Mouse (Mus musculus): Measurements from ENCODE around the gene Prkce.
A peak's percentile ranks its signal among the peaks of the same experiment; 100 is the strongest.

Prkce gene

DNA sequence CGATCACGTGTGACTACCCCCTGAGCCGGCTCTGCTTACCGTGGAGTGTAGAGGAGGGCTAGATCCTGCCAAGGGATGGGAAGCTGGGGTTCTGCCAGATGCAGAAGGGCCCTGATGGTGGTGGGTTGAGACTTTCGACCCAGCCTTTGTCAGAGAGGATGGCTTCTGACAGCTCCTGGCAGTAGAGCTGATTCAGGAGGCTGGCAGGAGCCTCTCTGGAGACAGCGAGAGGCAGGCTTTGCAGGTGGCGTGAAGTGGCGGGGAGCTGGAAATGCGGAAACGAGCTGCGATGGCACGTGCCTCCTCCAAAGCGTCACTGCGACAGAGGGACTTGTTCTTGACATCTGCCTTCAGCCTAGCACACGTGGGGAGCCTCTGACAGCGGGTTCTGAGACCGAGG lies 250.7 kb downstream of the Prkce start:
- DNase-seq = no peak

GRCm38 (mm10) chr17:86419199-86419598 lies 251.6 kb downstream of the Prkce start:
- DNase-seq = no peak

DNA sequence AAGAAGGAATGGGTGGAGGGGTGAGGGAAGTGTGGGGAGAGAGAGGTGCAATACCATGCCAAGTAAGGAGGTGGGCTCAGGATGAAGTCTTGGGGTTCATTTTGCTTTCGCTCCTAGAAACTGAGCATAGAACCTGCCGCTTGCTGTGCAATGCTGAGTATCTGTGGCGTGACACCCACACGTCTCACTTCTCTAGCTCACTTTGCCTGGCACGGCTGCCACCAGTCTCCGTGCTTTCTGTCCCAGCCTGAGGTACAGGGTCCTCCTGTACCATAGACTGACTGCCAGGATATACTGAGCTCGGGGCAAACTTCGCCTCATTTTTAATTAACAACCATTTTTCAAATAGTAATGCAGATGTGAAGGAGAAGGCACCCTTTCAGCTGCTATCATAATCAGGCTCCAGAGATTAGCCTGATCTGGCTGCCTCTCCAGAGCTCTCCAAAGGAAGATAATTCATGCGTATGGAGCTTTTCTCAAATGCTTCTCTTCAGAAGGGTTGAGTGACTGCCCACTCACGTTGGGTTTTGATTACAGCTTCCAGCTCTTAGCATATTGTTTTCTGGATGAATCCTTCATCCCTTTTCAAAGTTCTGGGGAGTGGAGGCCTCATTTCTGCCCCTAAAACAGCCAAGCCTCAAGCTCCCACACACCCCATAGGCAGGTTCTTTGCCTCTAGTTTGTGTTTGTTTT lies 253.2 kb downstream of the Prkce start:
- no peak for DNase-seq

DNA sequence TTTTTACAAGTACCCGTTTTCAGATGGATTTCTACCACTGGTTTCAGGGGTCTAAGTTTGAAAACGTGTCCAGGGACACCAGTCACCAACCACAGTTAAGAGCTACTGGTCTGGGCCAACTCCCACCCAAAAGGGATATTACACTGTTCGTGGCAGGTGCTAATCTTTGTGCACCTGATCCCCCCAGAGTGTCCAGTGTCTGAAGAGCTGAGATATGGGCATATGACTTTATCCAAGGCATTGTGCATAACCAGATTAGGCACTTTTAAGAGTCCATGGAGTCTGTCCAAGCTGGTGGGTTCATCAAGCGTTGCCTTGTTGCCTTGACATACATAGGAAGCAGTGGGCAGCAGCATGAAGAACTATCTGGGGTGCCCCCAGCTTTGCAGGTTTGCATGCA lies 254.4 kb downstream of the Prkce start:
- no peak for DNase-seq

DNA sequence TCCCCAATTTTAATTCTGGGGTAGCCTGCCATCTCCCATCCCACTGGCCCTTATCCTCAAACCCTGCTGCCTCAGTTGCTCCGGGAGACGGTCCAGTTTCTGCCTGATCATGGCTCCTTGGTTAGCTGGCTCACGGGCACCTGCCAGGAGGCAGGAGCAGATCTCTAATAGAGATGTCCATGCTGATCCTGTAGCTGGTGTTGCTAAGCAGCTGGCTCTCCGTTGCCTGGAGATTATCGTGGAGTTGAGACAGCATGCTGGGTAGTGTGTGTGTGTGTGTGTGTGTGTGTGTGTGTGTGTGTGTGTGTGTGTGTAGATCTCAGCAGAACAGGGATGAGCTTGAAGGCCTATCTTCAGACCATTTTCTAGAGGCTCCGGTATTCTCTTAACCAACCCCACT lies 262.3 kb downstream of the Prkce start:
- DNase-seq = no peak

GRCm38 (mm10) chr17:86433117-86433516 lies 265.5 kb downstream of the Prkce start:
- DNase-seq = no peak

DNA sequence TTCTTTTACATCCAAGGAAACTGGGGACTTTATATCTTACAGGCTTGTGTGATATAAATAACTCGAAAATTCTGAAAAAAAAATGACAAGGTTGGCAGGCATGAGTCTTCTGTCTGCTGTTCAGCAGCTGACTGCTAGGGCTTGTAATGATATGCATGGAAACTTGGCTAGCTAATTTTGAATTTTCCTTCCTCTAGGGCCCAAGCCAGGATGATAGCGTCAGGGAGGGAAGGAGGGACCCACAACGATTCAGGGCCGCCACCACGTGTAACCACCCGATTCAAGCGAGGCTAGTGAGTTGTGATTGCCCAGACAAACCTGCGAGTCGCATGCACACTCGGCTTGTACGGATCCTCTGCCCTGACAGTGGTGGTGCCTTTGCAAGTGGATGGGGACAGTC lies 266.2 kb downstream of the Prkce start:
- DNase-seq = no peak

DNA sequence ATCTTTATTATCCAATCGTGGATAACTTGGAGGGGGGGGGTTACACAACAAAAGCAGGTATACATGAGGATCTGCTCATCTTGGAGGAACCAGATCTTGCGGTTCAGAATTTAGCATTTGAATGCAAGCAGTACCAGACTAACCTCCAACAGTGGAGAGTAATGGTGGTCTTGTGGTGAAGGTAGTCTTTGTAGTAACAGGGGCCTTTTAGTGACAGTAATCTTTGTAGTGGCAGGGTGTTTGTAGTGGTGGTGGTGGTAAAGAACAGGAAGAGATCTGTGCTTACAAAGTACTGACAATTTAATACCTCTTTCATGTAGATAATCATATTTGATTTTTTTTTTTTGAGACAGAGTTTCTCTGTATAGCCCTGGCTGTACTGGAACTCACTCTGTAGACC lies 267.2 kb downstream of the Prkce start:
- DNase-seq = no peak

GRCm38 (mm10) chr17:86435570-86435969 lies 268.0 kb downstream of the Prkce start:
- no peak for DNase-seq

- no peak for DNase-seq
Measured at GRCm38 (mm10) chr17:86435984-86436383, 268.4 kb downstream of the Prkce start.

- no peak for DNase-seq
Measured at GRCm38 (mm10) chr17:86436583-86437370, 269.2 kb downstream of the Prkce start.

DNA sequence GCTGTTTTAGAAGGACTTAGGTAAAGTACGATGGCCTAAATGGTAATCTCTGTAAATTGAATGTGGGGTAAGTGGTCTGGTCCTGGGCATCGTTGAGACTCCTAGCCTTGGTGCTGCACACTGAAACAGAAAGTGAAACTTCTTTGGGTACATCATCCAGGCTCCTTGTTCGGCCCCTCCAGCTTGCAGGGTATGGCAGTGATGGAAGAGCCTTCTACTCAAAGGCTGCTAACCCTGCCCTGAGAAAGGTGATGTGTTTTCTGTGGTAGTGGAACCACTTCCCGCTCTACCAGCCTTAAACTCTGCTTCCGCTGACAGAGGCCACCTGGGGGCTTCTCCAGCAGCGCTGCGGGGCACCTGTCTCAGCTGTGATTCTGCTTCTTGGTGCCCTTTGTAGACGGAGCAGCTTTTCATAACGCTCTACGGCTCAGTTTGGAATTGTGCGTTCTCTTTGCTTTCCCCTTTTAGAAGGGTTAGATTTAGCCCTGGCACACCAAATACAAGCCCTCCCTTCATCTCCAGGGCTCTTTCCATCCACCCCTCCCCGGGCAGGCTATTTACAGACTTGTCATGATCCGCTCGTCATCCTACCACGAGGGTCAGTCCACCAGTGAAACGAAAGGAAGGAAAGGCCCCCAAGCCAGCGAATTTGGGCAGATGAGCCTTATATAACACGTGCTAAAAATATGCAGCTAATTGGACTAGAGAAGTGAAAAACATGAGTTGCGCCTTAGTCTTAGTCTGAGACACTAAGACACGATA lies 270.1 kb downstream of the Prkce start:
- peak in 1 of 2 experiments; percentile 19 for DNase-seq

DNA sequence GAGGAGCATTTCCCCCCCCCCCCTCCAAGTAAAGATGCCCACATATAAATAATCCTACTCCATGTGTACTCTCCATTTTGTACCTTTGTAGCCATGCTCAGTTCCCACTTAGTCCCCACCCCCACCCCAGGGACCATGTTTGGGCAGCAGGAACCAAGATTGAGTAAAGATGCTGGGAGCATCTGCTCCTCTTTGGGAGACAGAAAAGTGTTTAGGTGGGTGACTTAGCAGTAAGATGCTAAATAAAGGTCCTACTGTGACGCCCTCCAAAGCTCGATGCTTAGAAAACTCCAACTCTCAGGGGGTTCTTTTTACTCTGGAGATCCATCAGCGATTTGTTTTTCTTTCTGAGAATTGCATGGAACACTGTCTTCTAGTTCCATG lies 270.7 kb downstream of the Prkce start:
- DNase-seq = no peak

DNA sequence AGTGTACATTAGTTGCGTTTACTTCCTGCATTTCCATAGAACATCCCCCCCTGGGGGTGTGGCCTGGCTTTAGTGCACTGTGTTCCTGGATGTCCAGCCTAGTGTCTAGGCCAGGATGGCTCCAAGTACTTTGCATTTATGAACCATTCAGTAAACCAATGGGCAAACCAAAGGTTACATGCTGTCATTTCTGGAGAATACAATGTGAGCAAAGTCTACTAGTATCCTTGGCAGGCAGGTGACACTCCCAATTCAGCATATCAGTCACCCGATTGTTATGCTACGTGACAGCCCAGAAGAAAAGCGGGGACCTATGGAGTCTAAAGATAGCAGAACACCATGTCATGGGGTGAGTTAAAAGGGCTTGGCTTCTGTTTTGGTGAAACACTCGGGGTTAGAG lies 271.2 kb downstream of the Prkce start:
- DNase-seq = no peak

GRCm38 (mm10) chr17:86441098-86441497 lies 273.5 kb downstream of the Prkce start:
- DNase-seq = no peak

GRCm38 (mm10) chr17:86443886-86444285 lies 276.3 kb downstream of the Prkce start:
- DNase-seq = no peak

DNA sequence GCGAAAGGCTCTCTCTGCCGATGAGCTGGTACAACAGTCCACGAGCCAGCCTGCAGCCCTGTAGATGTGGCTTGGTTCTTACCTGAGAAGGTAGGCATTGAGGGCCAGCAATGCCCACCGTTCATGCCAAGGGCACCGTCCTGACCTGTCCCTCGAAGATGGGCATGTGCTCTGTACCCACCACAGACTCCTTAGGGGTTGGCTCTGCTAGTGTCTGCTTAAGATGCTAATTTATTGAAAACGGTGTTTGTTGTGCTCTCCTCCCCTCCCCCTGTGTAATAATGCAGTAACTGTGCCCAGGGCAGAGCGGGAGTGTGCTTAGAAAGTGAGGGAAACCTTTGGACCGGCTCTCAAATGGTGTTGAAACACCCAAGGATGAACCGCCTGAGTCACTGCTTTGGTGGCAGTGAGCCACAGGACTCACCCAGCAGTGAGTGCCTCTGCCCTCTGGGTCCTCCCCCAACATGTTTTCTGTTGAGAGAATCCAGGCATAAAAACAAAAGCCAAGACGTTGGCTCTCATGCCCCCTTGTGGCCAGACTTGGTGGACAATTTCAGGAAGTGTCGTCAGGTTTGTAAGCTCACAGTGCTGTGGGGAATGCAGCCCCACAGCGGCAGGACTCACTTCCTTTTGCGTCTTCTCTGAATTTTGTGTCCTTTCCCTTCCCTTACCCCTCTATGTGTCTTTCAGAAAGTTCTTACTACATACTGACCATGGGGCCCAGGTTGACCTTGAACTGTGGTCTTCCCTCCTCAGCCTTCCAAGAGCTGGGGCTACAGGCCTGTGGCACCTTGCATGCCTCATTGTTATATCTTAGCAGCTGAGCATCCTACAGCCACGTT lies 277.2 kb downstream of the Prkce start:
- DNase-seq = peak; percentile 93 to 95

DNA sequence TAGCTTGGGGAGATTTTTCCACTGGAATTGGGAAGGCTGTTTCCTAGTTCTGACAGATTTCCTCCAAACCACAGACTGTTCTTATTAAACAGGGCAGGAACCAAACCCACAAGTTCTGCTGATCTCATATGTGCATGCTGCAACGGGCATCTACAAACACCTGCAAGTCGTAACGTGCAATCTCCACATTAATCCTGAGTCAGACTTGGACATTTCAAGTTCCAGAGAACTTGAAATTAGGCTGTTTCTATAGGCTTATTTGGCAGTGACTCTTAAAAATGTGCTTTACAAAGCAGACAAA lies 277.8 kb downstream of the Prkce start:
- no peak for DNase-seq

DNA sequence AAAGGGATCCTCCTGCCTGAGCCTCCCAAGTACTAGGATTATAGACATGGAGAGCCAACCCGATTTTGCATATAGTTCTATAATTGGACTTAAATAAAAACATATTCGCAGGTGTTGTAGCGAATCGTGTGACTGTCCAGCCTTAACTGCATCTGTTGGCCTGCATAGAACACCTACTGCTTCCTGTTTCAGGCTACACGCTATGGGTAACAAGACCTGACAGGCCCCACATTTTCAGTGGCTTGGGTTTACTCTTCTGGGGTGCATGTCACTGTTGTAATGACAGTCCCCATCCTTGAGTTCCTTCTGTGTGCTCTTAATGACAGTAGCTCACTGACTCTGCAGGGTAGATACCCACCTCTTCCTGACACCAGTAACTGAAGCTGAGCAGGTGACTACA lies 278.3 kb downstream of the Prkce start:
- DNase-seq = no peak

DNA sequence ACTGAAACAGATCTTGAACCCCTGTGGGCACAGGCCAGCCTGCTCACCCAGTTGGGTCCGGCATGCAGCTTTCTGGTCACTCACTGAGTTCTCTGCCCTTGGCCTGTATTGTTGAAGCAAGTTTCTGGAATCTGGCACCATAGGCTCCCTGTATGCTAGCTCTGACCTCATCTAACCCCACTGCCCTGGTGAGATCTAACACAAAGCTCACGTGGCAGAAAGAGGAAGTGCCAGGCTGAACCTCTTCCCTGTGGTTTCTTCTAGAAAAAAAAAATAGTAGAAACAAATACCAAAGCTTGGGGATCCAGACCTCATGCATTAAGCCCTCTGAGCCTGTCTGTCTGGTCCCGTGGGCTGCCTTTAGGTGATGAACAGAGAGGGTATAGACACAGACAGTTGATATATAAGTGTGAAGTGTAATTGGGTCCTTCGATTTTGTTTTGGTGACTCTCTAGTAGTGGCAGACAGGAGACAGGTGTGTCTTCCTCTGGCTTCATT lies 279.6 kb downstream of the Prkce start:
- peak in 1 of 2 experiments; percentile 33 for DNase-seq

- DNase-seq = no peak
Measured at GRCm38 (mm10) chr17:86452934-86453333, 285.3 kb downstream of the Prkce start.

DNA sequence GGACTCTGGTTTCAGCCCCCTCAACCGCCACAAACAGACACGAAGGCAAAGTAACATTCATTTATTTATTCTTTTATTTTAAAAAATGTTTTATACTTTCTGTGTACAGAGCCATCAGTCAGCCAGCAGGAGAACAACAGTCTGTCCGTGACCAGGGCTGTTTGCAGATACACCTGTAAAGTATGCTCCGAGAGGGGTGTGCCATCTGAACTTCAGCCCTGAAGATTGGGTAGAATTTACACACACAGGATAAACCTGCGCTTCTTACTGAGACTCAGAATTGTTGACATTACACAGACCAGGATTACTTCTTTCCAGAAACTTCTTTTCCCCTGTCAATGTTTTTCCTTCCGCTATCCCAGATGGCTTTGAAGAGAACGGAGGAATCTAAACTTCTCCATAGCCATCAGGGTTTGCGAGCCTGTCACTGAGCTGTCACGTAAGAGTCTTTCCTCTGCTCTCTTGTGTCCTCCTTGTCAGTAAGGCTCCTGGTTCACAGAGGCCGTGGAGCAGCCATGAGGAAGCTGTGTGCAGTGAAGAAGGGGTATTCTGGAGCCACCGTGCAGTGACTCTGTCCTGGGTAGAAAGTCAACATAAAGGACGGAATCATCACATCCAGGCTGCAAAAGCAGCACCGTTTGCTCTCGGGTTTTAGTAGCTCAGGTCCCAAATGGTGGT lies 286.2 kb downstream of the Prkce start:
- no peak for DNase-seq
